Mouse (Mus musculus) induced T-regulatory cell, adult 2 months (primary cell): ENCODE data around the gene Kif1b.
"Not testable (repeated sequence)": the region's sequence is repeated elsewhere in the genome, so short reads cannot be mapped to it uniquely, and the experiment has no call there.

Experiments
- DNase-seq: peaks from one replicate; pipeline ENCODE4 v3.0.0-alpha.2; 2012; ENCODE audit warnings: low read depth

Gene Kif1b

DNA sequence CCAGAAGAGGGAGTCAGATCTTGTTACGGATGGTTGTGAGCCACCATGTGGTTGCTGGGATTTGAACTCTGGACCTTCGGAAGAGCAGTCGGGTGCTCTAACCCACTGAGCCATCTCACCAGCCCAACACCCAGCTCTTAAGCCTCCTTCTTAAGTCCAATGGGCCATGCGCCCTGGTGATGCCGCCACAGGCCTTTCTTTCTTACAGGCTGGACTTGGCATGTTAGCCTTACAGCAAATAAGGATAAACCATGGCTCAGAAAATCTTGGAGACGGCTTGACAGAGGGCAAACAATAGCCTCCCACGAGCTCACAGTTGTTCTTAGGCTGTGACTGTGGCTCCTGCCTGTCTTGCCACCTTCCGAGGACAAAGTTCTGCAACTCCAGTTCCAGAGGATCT is 137.6 kb downstream of the Kif1b start:
- not testable (repeated sequence) for DNase-seq

DNA sequence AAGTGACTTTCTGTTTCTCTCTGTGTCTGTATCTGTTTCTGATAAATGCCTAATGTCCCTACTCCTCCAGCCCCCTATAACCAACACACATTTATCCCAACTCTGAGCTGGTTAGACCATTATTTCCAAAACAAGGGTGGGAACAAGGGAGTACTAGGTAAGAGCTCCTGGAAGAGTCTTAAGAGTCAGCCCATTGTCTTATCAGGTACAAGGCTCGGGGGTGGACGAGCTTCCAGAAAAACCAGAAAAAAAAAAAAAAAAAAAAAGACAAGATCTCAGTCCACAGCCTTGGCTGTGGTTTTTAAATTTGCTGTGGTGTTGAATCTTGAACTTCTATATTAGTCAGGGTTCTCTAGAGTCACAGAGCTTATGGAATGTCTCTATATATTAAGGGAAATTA is 139.5 kb downstream of the Kif1b start:
- no peak for DNase-seq

- peak; percentile 80 for DNase-seq
Observed at GRCm38 (mm10) chr4:149166957-149167611, 140.4 kb downstream of the Kif1b start.

DNA sequence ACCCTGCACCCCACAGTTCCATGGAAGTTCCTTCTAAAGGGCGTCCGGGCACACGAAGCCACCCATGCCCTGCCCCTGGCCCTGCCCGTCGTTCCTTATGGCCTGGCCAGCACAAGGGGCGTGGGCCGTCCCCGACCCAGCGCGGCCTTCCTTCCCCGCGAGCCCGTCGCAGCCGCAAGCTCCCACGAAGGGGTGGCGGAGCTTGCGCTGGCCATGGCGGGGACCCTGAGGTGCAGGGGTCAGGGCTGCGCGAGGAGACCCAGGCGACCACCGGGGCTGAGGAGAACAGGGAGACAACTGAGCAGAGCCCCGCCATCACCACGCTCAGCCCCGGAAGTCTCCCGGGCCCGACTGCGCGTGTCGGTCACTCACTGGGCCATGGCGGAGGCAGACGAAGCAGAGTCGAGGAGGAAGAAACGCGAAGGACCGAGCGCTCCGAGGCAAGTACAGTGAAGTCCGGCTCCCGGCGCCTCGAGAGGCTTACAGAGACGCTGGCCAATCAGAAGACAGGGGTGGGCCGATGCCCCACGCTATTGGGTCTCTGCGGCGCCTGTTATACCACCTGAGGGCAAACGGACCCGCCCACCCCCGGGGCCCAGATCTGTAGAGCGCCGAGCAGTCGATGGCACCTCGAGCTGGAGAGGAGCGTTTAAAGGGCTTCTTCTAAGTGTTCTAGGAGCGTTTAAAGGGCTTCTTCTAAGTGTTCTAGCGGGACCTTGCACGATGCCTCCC is 141.1 kb downstream of the Kif1b start, which contains the start of gene Pgd:
Gene Pgd (minus strand): TSS at position 557 of the 732 bp plus-strand sequence.
- DNase-seq = peak; percentile 97

- no peak for DNase-seq
Observed at GRCm38 (mm10) chr4:149164150-149164549, 143.3 kb downstream of the Kif1b start.

GRCm38 (mm10) chr4:149163196-149163595 is 144.3 kb downstream of the Kif1b start:
- no peak for DNase-seq

- DNase-seq = no peak
Observed at GRCm38 (mm10) chr4:149161166-149161565, 146.3 kb downstream of the Kif1b start.

- DNase-seq = no peak
Observed at GRCm38 (mm10) chr4:149159891-149160290, 147.6 kb downstream of the Kif1b start.

DNA sequence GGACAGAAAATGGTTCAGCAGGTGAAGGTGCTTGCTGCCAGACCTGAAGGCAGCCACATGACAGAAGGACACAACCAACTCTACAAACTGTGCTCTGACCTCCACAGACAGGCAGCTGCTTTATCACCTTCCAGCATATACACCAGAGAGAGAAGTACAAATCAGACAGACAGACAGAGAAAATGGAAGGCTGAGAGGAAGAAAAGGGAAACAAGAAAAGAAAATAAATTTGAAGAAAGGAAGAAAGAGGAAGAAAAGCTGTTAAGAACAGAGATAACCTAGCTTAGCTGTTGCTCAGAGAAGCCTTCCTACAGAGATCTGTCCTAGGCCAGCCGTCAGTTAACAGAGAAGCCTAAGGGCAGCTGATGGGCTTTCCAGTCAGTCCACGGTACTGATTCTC is 148.3 kb downstream of the Kif1b start:
- no peak for DNase-seq

DNA sequence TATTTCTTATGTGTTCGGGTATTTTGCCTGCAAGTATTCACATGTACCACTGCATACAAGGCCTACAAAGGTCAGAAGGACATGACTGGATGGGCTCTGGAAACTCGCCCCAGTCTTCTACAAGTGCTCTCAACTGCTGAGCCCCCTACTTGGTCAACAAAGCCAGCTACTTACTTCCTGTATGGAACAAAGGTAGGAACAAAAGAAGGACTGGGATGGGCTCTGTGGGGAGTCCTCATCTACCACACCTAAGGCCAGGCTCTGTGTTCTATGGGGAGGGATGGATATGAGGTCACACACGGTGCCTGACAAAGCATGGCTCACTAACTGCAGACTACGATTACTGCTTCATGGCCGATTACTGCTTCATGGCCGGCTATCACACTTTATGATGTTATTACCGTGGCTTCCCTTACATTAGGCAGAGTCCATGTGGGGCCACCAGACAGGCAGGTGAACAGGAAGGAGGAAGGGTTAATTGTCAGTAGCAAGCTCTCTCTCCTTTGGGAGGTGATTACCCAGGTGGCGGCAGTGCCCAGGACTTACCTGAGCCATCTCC is 150.0 kb downstream of the Kif1b start:
- DNase-seq = no peak

- DNase-seq = no peak
Observed at GRCm38 (mm10) chr4:149155711-149156110, 151.8 kb downstream of the Kif1b start.

- no peak for DNase-seq
Observed at GRCm38 (mm10) chr4:149154859-149155258, 152.6 kb downstream of the Kif1b start.

DNA sequence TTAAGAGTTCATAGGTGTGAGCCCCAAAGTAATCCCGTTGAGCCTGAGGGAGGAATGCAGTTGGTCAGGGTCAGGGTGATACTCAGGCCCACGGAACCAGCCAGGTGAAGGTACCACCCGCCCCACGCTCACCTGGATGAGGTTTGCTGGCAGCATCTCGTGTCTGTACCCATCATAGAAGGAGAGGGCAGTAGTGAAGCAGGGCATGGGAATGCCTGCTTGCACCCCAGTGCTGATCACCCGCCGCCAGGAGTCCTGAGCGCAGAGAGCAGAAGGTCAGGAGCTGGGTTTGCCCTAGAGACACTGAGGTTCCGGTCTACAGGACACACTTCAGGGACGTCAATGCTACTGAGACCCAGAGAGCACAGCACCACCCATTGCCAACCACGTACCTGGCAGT is 156.8 kb downstream of the Kif1b start:
- DNase-seq = no peak

DNA sequence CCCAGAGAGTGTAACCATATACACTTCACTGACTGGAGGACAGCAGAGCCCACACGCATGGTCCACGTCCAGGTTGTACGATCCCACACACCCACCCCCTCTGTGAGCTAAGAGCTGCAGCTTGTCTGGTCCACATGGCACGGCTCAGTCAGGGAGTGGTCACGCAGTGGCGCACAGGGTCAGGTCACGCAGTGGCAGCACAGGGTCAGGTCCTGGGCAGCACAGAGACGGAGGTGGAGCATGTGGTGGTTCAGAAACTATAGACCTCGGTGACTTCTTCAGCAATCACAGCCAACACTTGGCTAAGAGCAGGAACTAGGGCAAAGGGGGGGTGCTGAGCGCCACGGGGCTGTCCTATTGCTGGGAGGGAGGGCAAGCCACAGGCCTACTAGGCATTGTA is 157.2 kb downstream of the Kif1b start:
- no peak for DNase-seq

GRCm38 (mm10) chr4:149149611-149150010 is 157.9 kb downstream of the Kif1b start:
- DNase-seq = no peak

- no peak for DNase-seq
Observed at GRCm38 (mm10) chr4:149149196-149149595, 158.3 kb downstream of the Kif1b start.

DNA sequence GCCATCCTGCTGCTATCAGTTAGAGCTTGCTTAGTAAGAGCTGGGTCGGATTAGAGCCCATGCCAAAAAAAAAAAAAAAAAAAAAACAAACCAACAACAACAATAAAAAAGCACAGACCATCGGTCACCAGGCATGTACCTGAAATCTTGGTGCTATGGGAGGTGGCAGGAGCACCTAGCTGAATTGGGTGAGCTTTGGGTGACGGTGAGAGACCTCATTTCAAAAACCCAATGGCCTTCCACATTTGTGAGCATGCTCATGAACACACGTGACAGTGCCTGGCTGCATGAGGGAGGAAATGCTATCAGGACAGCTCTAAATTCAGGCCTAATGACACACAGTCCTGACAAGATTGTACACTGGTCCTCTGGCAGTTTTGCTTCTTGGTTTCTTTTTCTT is 159.4 kb downstream of the Kif1b start:
- DNase-seq = no peak

GRCm38 (mm10) chr4:149147528-149147927 is 160.0 kb downstream of the Kif1b start:
- DNase-seq = no peak

- no peak for DNase-seq
Observed at GRCm38 (mm10) chr4:149145151-149145550, 162.3 kb downstream of the Kif1b start.

DNA sequence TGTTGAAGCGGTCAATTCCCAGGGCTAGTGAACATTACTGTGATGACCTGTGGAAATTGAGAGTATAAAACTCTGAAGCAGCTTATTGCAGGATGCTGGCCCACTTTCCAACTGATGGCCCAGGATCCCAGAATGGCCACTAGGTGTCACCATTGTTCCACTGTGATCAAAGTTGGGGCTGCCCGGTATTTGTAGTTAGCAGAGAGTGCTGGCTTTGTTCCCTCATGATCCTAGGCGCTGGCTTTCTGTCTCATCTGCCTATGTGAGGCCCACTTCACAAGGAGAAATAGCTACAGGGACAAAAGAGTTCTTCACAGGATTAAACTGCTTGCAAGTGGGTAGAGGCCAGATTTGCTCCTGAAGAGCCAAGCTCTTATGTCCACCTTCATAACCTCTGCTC is 163.0 kb downstream of the Kif1b start:
- DNase-seq = peak; percentile 91

GRCm38 (mm10) chr4:149143594-149143993 is 163.9 kb downstream of the Kif1b start:
- no peak for DNase-seq

- DNase-seq = no peak
Observed at GRCm38 (mm10) chr4:149138515-149138914, 169.0 kb downstream of the Kif1b start.
